Mouse (Mus musculus): ENCODE measurements around the gene S100a10. TPM values are rescaled to one million over a fixed set of nuclear protein-coding genes. Genes with fewer than 3 reads are reported as not detected.
A peak's percentile ranks its signal among the peaks of the same experiment; 100 is the strongest.
"Not testable (repeated sequence)": the region's sequence is repeated elsewhere in the genome, so short reads cannot be mapped to it uniquely, and the experiment has no call there.

S100a10 gene
- polyA plus RNA-seq, 1 experiment: 56.7 TPM

GRCm38 (mm10) chr3:93593512-93593911 lies 38.6 kb downstream of the S100a10 start:
- peak; percentile 43 for TF ChIP-seq CTCF (IDR thresholded peaks at IDR 0.05; ENCODE audit: extremely low read depth, insufficient read depth, low read length)
- TF ChIP-seq POLR2A (IDR thresholded peaks at IDR 0.05; ENCODE audit: extremely low read depth, insufficient read depth, low read length): no peak
- Histone ChIP-seq H3K4me3 (ENCODE audit: insufficient read depth, low read length) (no peak overlapping the region), H3K27ac (ENCODE audit: insufficient read depth, low read length) (no peak overlapping the region), H3K4me1 (ENCODE audit: control insufficient read depth, insufficient read depth, low read length) (peaks cover 4% of the 10 kb centered on the region; the same call in 1 of the 2 replicates)

- Histone ChIP-seq H3K4me3 (ENCODE audit: insufficient read depth, low read length) (no peak overlapping the region), H3K27ac (ENCODE audit: insufficient read depth, low read length) (no peak overlapping the region), H3K4me1 (ENCODE audit: control insufficient read depth, insufficient read depth, low read length) (peaks cover 4% of the 10 kb centered on the region; the same call in 1 of the 2 replicates)
- TF ChIP-seq POLR2A (IDR thresholded peaks at IDR 0.05; ENCODE audit: extremely low read depth, insufficient read depth, low read length) (no peak), CTCF (IDR thresholded peaks at IDR 0.05; ENCODE audit: extremely low read depth, insufficient read depth, low read length) (no peak)
Measured at GRCm38 (mm10) chr3:93596632-93597031, 41.8 kb downstream of the S100a10 start.

DNA sequence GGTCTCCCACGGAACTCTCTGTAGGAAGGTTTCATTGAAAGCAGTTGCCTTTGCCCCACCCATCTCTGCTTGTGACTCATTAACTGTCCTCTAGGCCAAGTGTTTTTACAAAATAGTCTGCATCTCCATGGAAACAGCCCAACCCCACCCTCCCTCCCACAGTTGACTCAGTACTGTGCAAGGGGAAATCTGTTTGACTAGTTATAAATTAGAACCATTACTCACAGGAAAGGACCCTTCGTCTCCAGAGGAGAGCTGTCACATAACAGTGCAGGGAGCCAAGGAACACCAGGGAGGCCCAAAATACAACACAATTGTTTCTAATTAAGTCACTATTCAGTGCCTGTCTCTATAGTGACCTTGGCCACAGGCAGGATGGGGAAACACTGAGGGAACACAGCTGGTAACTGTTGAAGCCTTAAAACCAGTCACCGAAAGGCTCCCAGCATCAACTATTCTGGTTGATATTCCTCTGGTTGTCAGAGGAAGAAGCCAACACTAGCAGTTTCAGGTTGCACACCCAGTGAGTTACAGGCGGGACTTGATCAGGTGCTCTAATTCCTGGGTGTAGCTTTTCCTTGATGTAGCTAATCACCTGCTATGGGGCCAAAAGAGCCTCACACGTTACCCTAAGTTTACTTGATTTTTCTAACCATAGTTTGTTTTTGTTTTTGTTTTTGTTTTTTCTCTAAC lies 42.5 kb downstream of the S100a10 start:
- H3K4me1 ChIP-seq (ENCODE audit: control insufficient read depth, insufficient read depth, low read length): peaks cover 4% of the 10 kb centered on the region; the same call in 1 of the 2 replicates
- H3K4me3 ChIP-seq (ENCODE audit: insufficient read depth, low read length): no peak overlapping the region
- H3K27ac ChIP-seq (ENCODE audit: insufficient read depth, low read length): no peak overlapping the region
- TF ChIP-seq CTCF (IDR thresholded peaks at IDR 0.05; ENCODE audit: extremely low read depth, insufficient read depth, low read length) (no peak), POLR2A (IDR thresholded peaks at IDR 0.05; ENCODE audit: extremely low read depth, insufficient read depth, low read length) (no peak)

GRCm38 (mm10) chr3:93597970-93598369 lies 43.1 kb downstream of the S100a10 start:
- peaks cover 4% of the 10 kb centered on the region; the same call in 1 of the 2 replicates for H3K4me1 ChIP-seq (ENCODE audit: control insufficient read depth, insufficient read depth, low read length)
- TF ChIP-seq CTCF (IDR thresholded peaks at IDR 0.05; ENCODE audit: extremely low read depth, insufficient read depth, low read length): no peak
- no peak for TF ChIP-seq POLR2A (IDR thresholded peaks at IDR 0.05; ENCODE audit: extremely low read depth, insufficient read depth, low read length)
- H3K4me3 ChIP-seq (ENCODE audit: insufficient read depth, low read length): no peak overlapping the region
- no peak overlapping the region for H3K27ac ChIP-seq (ENCODE audit: insufficient read depth, low read length)

DNA sequence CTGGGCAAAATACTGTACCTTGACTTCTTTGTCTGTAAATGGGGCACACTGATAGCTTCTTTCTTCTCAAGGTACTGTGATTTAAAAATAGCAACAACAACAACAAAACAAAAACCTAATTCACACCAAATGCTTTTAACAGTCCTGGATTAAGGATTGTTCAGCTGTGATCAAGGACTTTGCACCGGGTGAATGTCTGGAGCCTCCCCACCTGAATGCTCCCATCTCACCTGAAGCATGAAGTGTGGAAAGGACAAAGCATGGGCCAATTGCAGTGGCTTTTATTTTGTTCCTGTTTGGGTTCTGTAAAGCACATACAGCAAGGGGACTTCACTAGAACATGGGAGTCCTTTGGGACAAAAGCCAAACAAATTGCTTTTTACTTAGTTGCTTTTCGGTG lies 45.3 kb downstream of the S100a10 start:
- TF ChIP-seq POLR2A (IDR thresholded peaks at IDR 0.05; ENCODE audit: extremely low read depth, insufficient read depth, low read length) (no peak), CTCF (IDR thresholded peaks at IDR 0.05; ENCODE audit: extremely low read depth, insufficient read depth, low read length) (no peak)
- Histone ChIP-seq H3K27ac (ENCODE audit: insufficient read depth, low read length) (no peak overlapping the region), H3K4me1 (ENCODE audit: control insufficient read depth, insufficient read depth, low read length) (peaks cover 4% of the 10 kb centered on the region; the same call in 1 of the 2 replicates), H3K4me3 (ENCODE audit: insufficient read depth, low read length) (no peak overlapping the region)

GRCm38 (mm10) chr3:93601903-93602302 lies 47.0 kb downstream of the S100a10 start:
- peaks cover 4% of the 10 kb centered on the region; the same call in 1 of the 2 replicates for H3K4me1 ChIP-seq (ENCODE audit: control insufficient read depth, insufficient read depth, low read length)
- no peak overlapping the region for H3K27ac ChIP-seq (ENCODE audit: insufficient read depth, low read length)
- no peak for TF ChIP-seq CTCF (IDR thresholded peaks at IDR 0.05; ENCODE audit: extremely low read depth, insufficient read depth, low read length)
- no peak for TF ChIP-seq POLR2A (IDR thresholded peaks at IDR 0.05; ENCODE audit: extremely low read depth, insufficient read depth, low read length)
- no peak overlapping the region for H3K4me3 ChIP-seq (ENCODE audit: insufficient read depth, low read length)

GRCm38 (mm10) chr3:93608970-93609369 lies 54.1 kb downstream of the S100a10 start:
- H3K4me3 ChIP-seq (ENCODE audit: insufficient read depth, low read length); H3K4me1 ChIP-seq (ENCODE audit: control insufficient read depth, insufficient read depth, low read length); H3K27ac ChIP-seq (ENCODE audit: insufficient read depth, low read length): not testable (repeated sequence)
- peak; percentile 54 for TF ChIP-seq CTCF (IDR thresholded peaks at IDR 0.05; ENCODE audit: extremely low read depth, insufficient read depth, low read length)

Other genes starting within 250 kb of the S100a10 start
- 0.02 TPM in 2 replicates for gene Hrnr, start 235.3 kb upstream of the S100a10 start, polyA plus RNA-seq (2012; rRNA removed)
- not detected in 2 replicates for gene Rptn, start 161.4 kb upstream of the S100a10 start, polyA plus RNA-seq (2012; rRNA removed)
- 1.5 and 1.8 TPM in 2 replicates for gene Tchh, start 112.8 kb upstream of the S100a10 start, polyA plus RNA-seq (2012; rRNA removed)
- gene Tchhl1, start 86.3 kb upstream of the S100a10 start, polyA plus RNA-seq (2012; rRNA removed): not detected in 2 replicates
- gene S100a11, start 34.6 kb upstream of the S100a10 start, polyA plus RNA-seq (2012; rRNA removed): 20.9 and 21.5 TPM in 2 replicates
- not detected in 2 replicates for gene Tdpoz2, start 97.6 kb downstream of the S100a10 start, polyA plus RNA-seq (2012; rRNA removed)
- not detected in 2 replicates for gene Tdpoz1, start 121.2 kb downstream of the S100a10 start, polyA plus RNA-seq (2012; rRNA removed)
- not detected in 2 replicates for gene Gm37596, start 138.0 kb downstream of the S100a10 start, polyA plus RNA-seq (2012; rRNA removed)
- gene Gm5773, start 217.9 kb downstream of the S100a10 start, polyA plus RNA-seq (2012; rRNA removed): 0.08 TPM in 1 of 2 replicates, not detected in the other
- gene Tdpoz4, start 241.3 kb downstream of the S100a10 start, polyA plus RNA-seq (2012; rRNA removed): not detected in 2 replicates

Measured in cortical plate, adult 2 months (tissue).